Mouse (Mus musculus) kidney, postnatal 14 days (tissue): Measurements from ENCODE around the gene Gpbar1.
A peak's percentile ranks its signal among the peaks of the same experiment; 100 is the strongest.
"Not testable (repeated sequence)": the region's sequence is repeated elsewhere in the genome, so short reads cannot be mapped to it uniquely, and the experiment has no call there.

Source experiments
- DNase-seq: peaks from one replicate; pipeline ENCODE4 v3.0.0; 2022; ENCODE audit warnings: mixed read lengths

The Gpbar1 gene

GRCm38 (mm10) chr1:74278988-74279387, 638 bp downstream of the Gpbar1 start:
- DNase-seq = no peak

GRCm38 (mm10) chr1:74280591-74281325, 2.4 kb downstream of the Gpbar1 start:
- no peak for DNase-seq

GRCm38 (mm10) chr1:74281372-74281771, 3.0 kb downstream of the Gpbar1 start:
- no peak for DNase-seq

GRCm38 (mm10) chr1:74281886-74282285, 3.5 kb downstream of the Gpbar1 start:
- DNase-seq = no peak

- DNase-seq = no peak
These were observed 4.7 kb downstream of the Gpbar1 start for GRCm38 (mm10) chr1:74282896-74283625.

- peak; percentile 80 for DNase-seq
These were observed 5.5 kb downstream of the Gpbar1 start for GRCm38 (mm10) chr1:74283686-74284463.

GRCm38 (mm10) chr1:74284543-74285160, 6.3 kb downstream of the Gpbar1 start, which contains the start of the genes Aamp and Pnkd:
Gene Aamp (minus strand): TSS chr1:74284738.
Gene Pnkd (plus strand): TSS chr1:74284930.
- peak; percentile 100 for DNase-seq

GRCm38 (mm10) chr1:74285212-74286010, 7.1 kb downstream of the Gpbar1 start:
- DNase-seq = no peak

- not testable (repeated sequence) for DNase-seq
These were observed 8.7 kb downstream of the Gpbar1 start for GRCm38 (mm10) chr1:74286869-74287607.

- DNase-seq = no peak
These were observed 10.0 kb downstream of the Gpbar1 start for GRCm38 (mm10) chr1:74288327-74288726.

- DNase-seq = no peak
These were observed 10.9 kb downstream of the Gpbar1 start for GRCm38 (mm10) chr1:74289248-74289647.

GRCm38 (mm10) chr1:74289740-74290139, 11.4 kb downstream of the Gpbar1 start:
- DNase-seq = no peak

GRCm38 (mm10) chr1:74290141-74290540, 11.8 kb downstream of the Gpbar1 start:
- DNase-seq = no peak

GRCm38 (mm10) chr1:74292331-74293020, 14.1 kb downstream of the Gpbar1 start:
- DNase-seq = no peak

GRCm38 (mm10) chr1:74293306-74293960, 15.1 kb downstream of the Gpbar1 start:
- no peak for DNase-seq

- no peak for DNase-seq
These were observed 15.8 kb downstream of the Gpbar1 start for GRCm38 (mm10) chr1:74294090-74294643.

GRCm38 (mm10) chr1:74294733-74295455, 16.5 kb downstream of the Gpbar1 start:
- no peak for DNase-seq

- peak; percentile 93 for DNase-seq
These were observed 17.3 kb downstream of the Gpbar1 start for GRCm38 (mm10) chr1:74295456-74296171.
